Mouse (Mus musculus): ENCODE results near the gene Sox30.

Gene Sox30

GRCm38 (mm10) chr11:46056770-46057411 is 76.8 kb downstream of the Sox30 start:
- DNase-seq = peak in 1 of 2 experiments; percentile 40

- DNase-seq = no peak
Observed at GRCm38 (mm10) chr11:46058011-46058410, 77.9 kb downstream of the Sox30 start.

GRCm38 (mm10) chr11:46058916-46059315 is 78.8 kb downstream of the Sox30 start:
- DNase-seq = no peak

- DNase-seq = no peak
Observed at GRCm38 (mm10) chr11:46059887-46060650, 80.0 kb downstream of the Sox30 start.

- DNase-seq = no peak
Observed at GRCm38 (mm10) chr11:46060651-46061020, 80.5 kb downstream of the Sox30 start.

GRCm38 (mm10) chr11:46061776-46062445 is 81.8 kb downstream of the Sox30 start:
- no peak for DNase-seq

GRCm38 (mm10) chr11:46062569-46062968 is 82.5 kb downstream of the Sox30 start:
- no peak for DNase-seq

- DNase-seq = no peak
Observed at GRCm38 (mm10) chr11:46062993-46063731, 83.1 kb downstream of the Sox30 start.

GRCm38 (mm10) chr11:46064767-46065166 is 84.7 kb downstream of the Sox30 start:
- peak in 1 of 2 experiments; percentile 31 for DNase-seq

GRCm38 (mm10) chr11:46065201-46066011 is 85.3 kb downstream of the Sox30 start:
- DNase-seq = peak; percentile 46 to 60
